Mouse (Mus musculus): ENCODE results near the gene Glt8d1. TPM values are rescaled to one million over a fixed set of nuclear protein-coding genes. Genes with fewer than 3 reads are reported as not detected.

Glt8d1 gene
- polyA plus RNA-seq (2014; fragmentation: Illumina TruSeq; extraction: RNeasy Lipid Tissue Mini Kit (QIAGEN cat#74804); ENCODE audit: low read depth, low replicate concordance), result 76.0 TPM

GRCm38 (mm10) chr14:31001307-31002205 lies at the start of gene Glt8d1, which contains the start of gene Spcs1:
Gene Glt8d1 (plus strand): TSS chr14:31001400.
Gene Spcs1 (minus strand): TSS chr14:31001672.

DNA sequence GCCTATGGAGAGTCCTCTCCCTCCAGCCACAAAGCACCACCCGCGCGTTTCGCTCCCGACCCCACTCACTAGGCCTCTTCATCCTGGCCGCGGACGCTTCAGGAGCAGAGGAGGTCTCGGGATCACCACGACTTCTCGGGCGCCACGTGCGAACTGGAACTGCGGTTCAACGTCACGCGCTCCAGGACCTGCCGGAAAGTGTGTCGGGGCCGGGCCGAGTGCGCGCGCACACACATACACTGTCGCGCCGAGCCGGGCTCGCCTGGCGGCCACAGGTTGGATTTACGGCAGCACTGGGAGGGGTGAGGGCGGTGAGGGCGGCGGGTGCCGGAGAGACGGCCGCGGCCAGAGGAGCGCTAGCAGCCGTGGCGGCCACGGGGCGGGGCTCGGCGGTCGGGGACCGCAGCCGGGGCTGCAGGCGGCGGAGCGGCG lies 17.7 kb downstream of the Glt8d1 start, which contains the start of the genes Pbrm1 and Gnl3:
Gene Pbrm1 (plus strand): TSS at position 279 of the 432 bp plus-strand sequence.
Gene Gnl3 (minus strand): TSS at position 293 of the 432 bp plus-strand sequence.

Other genes with a start within 250 kb of the Glt8d1 start
- gene Tmem110, start 175.8 kb upstream of the Glt8d1 start, polyA plus RNA-seq (2014; fragmentation: Illumina TruSeq; extraction: RNeasy Lipid Tissue Mini Kit (QIAGEN cat#74804); ENCODE audit: low read depth, low replicate concordance), result 2.3 TPM
- 1.3 TPM for gene Mustn1, start 122.2 kb upstream of the Glt8d1 start, polyA plus RNA-seq (2014; fragmentation: Illumina TruSeq; extraction: RNeasy Lipid Tissue Mini Kit (QIAGEN cat#74804); ENCODE audit: low read depth, low replicate concordance)
- not detected for gene Itih4, start 114.9 kb upstream of the Glt8d1 start, polyA plus RNA-seq (2014; fragmentation: Illumina TruSeq; extraction: RNeasy Lipid Tissue Mini Kit (QIAGEN cat#74804); ENCODE audit: low read depth, low replicate concordance)
- 0.53 TPM for gene Itih3, start 77.6 kb upstream of the Glt8d1 start, polyA plus RNA-seq (2014; fragmentation: Illumina TruSeq; extraction: RNeasy Lipid Tissue Mini Kit (QIAGEN cat#74804); ENCODE audit: low read depth, low replicate concordance)
- 0.12 TPM for gene Itih1, start 58.1 kb upstream of the Glt8d1 start, polyA plus RNA-seq (2014; fragmentation: Illumina TruSeq; extraction: RNeasy Lipid Tissue Mini Kit (QIAGEN cat#74804); ENCODE audit: low read depth, low replicate concordance)
- gene Nek4, start 50.0 kb upstream of the Glt8d1 start, polyA plus RNA-seq (2014; fragmentation: Illumina TruSeq; extraction: RNeasy Lipid Tissue Mini Kit (QIAGEN cat#74804); ENCODE audit: low read depth, low replicate concordance), result 20.6 TPM
- gene Spcs1, start 272 bp downstream of the Glt8d1 start, polyA plus RNA-seq (2014; fragmentation: Illumina TruSeq; extraction: RNeasy Lipid Tissue Mini Kit (QIAGEN cat#74804); ENCODE audit: low read depth, low replicate concordance), result 429 TPM
- 62.8 TPM for gene Pbrm1, start 17.7 kb downstream of the Glt8d1 start, polyA plus RNA-seq (2014; fragmentation: Illumina TruSeq; extraction: RNeasy Lipid Tissue Mini Kit (QIAGEN cat#74804); ENCODE audit: low read depth, low replicate concordance)
- 90.1 TPM for gene Gnl3, start 17.8 kb downstream of the Glt8d1 start, polyA plus RNA-seq (2014; fragmentation: Illumina TruSeq; extraction: RNeasy Lipid Tissue Mini Kit (QIAGEN cat#74804); ENCODE audit: low read depth, low replicate concordance)
- 24.4 TPM for gene Smim4, start 127.6 kb downstream of the Glt8d1 start, polyA plus RNA-seq (2014; fragmentation: Illumina TruSeq; extraction: RNeasy Lipid Tissue Mini Kit (QIAGEN cat#74804); ENCODE audit: low read depth, low replicate concordance)
- 1.1 TPM for gene Nt5dc2, start 129.7 kb downstream of the Glt8d1 start, polyA plus RNA-seq (2014; fragmentation: Illumina TruSeq; extraction: RNeasy Lipid Tissue Mini Kit (QIAGEN cat#74804); ENCODE audit: low read depth, low replicate concordance)
- 0.97 TPM for gene Stab1, start 167.2 kb downstream of the Glt8d1 start, polyA plus RNA-seq (2014; fragmentation: Illumina TruSeq; extraction: RNeasy Lipid Tissue Mini Kit (QIAGEN cat#74804); ENCODE audit: low read depth, low replicate concordance)
- gene Tnnc1, start 206.9 kb downstream of the Glt8d1 start, polyA plus RNA-seq (2014; fragmentation: Illumina TruSeq; extraction: RNeasy Lipid Tissue Mini Kit (QIAGEN cat#74804); ENCODE audit: low read depth, low replicate concordance), result not detected
- gene Nisch, start 215.5 kb downstream of the Glt8d1 start, polyA plus RNA-seq (2014; fragmentation: Illumina TruSeq; extraction: RNeasy Lipid Tissue Mini Kit (QIAGEN cat#74804); ENCODE audit: low read depth, low replicate concordance), result 54.5 TPM
- 6.5 TPM for gene Sema3g, start 216.5 kb downstream of the Glt8d1 start, polyA plus RNA-seq (2014; fragmentation: Illumina TruSeq; extraction: RNeasy Lipid Tissue Mini Kit (QIAGEN cat#74804); ENCODE audit: low read depth, low replicate concordance)
- 15.3 TPM for gene Phf7, start 249.9 kb downstream of the Glt8d1 start, polyA plus RNA-seq (2014; fragmentation: Illumina TruSeq; extraction: RNeasy Lipid Tissue Mini Kit (QIAGEN cat#74804); ENCODE audit: low read depth, low replicate concordance)

Measured in kidney, adult 10 weeks (tissue).